In genomic region chr2:62412081-62412821, GRCm38 (mm10) we compare ENCODE assay signal across 8 mouse cellular contexts. TPM values are rescaled to one million over a fixed set of nuclear protein-coding genes. Genes with fewer than 3 reads are reported as not detected.
A peak's percentile ranks its signal among the peaks of the same experiment; 100 is the strongest.
DNase-seq lines count a peak whose midpoint lies in the region; ATAC-seq and TF ChIP-seq lines count a peak whose summit lies in the region.

Dpp4 (minus strand) TSS chr2:62412231.

- intact Hi-C loops in heart, postnatal 25 days (cut with DNase I): no loop called here

- no peak for TF ChIP-seq POLR2A in MEL (IDR thresholded peaks at IDR 0.05; ENCODE audit: control insufficient read depth in 1 of 2, insufficient read depth in 1 of 2, low read depth in 1 of 2, low read length in 2 of 2, poor library complexity in 1 of 2)

- no peaks in the 10 kb centered on the region for H3K9me3 ChIP-seq in heart, embryonic 12.5 days (replicated peaks)
- no peaks in the 10 kb centered on the region for H3K9me3 ChIP-seq in MEL (replicated peaks; ENCODE audit: insufficient read depth, low read length)

- H3K79me2 ChIP-seq in MEL (ENCODE audit: control insufficient read depth, insufficient read depth, low read length, poor library complexity): peaks cover 42% of the 10 kb centered on the region

- no peak within 1 kb of the TSS for H3K27ac ChIP-seq in heart, embryonic 12.5 days (ENCODE audit: poor library complexity, severe bottlenecking)
- peak within 1 kb of the TSS; percentile 88 for H3K27ac ChIP-seq in MEL (ENCODE audit: control insufficient read depth, low read depth, low read length)

- H3K27me3 ChIP-seq in heart, embryonic 12.5 days (replicated peaks): peaks cover 4% of the 10 kb centered on the region
- H3K27me3 ChIP-seq in MEL (ENCODE audit: control insufficient read depth in 1 of 2, insufficient read depth in 2 of 2, low read length in 2 of 2): no peaks in the 10 kb centered on the region

- H3K4me1 ChIP-seq in heart, embryonic 12.5 days (replicated peaks): peaks cover 4% of the 10 kb centered on the region; the same call in 1 of the 2 replicates
- H3K4me1 ChIP-seq in MEL (ENCODE audit: control insufficient read depth in 1 of 2, insufficient read depth in 2 of 2, low read length in 2 of 2): peaks cover 16 to 22% of the 10 kb centered on the region in 2 experiments

- WGBS in heart, embryonic 12.5 days: 55% methylated on average over 13 of the region's 13 CpGs

- no peak for TF ChIP-seq RAD21 in MEL (IDR thresholded peaks at IDR 0.05; ENCODE audit: low read depth, low read length)

- peak within 1 kb of the TSS; percentile 54 for H3K4me3 ChIP-seq in heart, embryonic 12.5 days
- H3K4me3 ChIP-seq in MEL (ENCODE audit: control insufficient read depth in 1 of 2, insufficient read depth in 1 of 2, low read depth in 2 of 2, low read length in 2 of 2): peak within 1 kb of the TSS; percentile 93 to 96

- no peak for DNase-seq in heart, postnatal 25 days (ENCODE audit: low spot score)
- DNase-seq in MEL (ENCODE audit: low read depth, low spot score): peak; percentile 80
- DNase-seq in layer of hippocampus, adult 18-20 months (ENCODE audit: low spot score in 2 of 2): no peak
- DNase-seq in left cerebral cortex, adult 18-20 months (ENCODE audit: low spot score in 2 of 2): no peak
- no peak for DNase-seq in thymus, postnatal 36 days

- H3K36me3 ChIP-seq in heart, embryonic 12.5 days: no peaks in the 10 kb centered on the region
- H3K36me3 ChIP-seq in MEL (ENCODE audit: control insufficient read depth in 1 of 2, insufficient read depth in 2 of 2, low read length in 2 of 2): peaks cover 10 to 31% of the 10 kb centered on the region in 2 experiments; a peak in 3 of 4 replicates

- peak within 1 kb of the TSS; percentile 71 for H3K9ac ChIP-seq in heart, embryonic 12.5 days
- H3K9ac ChIP-seq in MEL (ENCODE audit: control insufficient read depth, low read depth, low read length, poor library complexity, severe bottlenecking): peak within 1 kb of the TSS; percentile 96

- no peak for TF ChIP-seq CTCF in MEL (IDR thresholded peaks at IDR 0.05 in 2 of 3, conservative IDR thresholded peaks at IDR 0.05 in 1 of 3; ENCODE audit: control insufficient read depth in 1 of 3, insufficient read depth in 1 of 3, low read depth in 2 of 3, low read length in 3 of 3, poor library complexity in 1 of 3, severe bottlenecking in 1 of 3)

- TF ChIP-seq EP300 in MEL (IDR thresholded peaks at IDR 0.05; ENCODE audit: low read depth in 1 of 2, low read length in 2 of 2): no peak

- H3K4me2 ChIP-seq in heart, embryonic 12.5 days: peak within 1 kb of the TSS; percentile 91

- 0 out of 2 replicates have a peak, but pooled peaks have one; percentile 10 for ATAC-seq in heart, embryonic 12.5 days (ENCODE audit: insufficient number of reproducible peaks, low FRiP score)
- ATAC-seq in hematopoietic stem cell, adult 5-6 weeks (replicated peaks in 1 of 2; ENCODE audit: insufficient read depth in 1 of 2, low FRiP score in 2 of 2, low TSS enrichment in 1 of 2, low read depth in 1 of 2, poor library complexity in 2 of 2, severe bottlenecking in 2 of 2): peak; percentile 9 to 21; a peak in 2 of 4 replicates
- peak; percentile 32; the same call in 1 of the 2 replicates for ATAC-seq in megakaryocyte progenitor cell, adult 5-6 weeks (replicated peaks; ENCODE audit: poor library complexity)

TF ChIP-seq in MEL, 35 proteins besides CTCF, POLR2A, EP300 and RAD21:
- TF ChIP-seq KAT2A (conservative IDR thresholded peaks at IDR 0.05; ENCODE audit: low read depth, low read length) (no peak), NRF1 (IDR thresholded peaks at IDR 0.05; ENCODE audit: insufficient read depth, low read depth, low read length, poor library complexity, severe bottlenecking) (peak; percentile 68), NELFE (IDR thresholded peaks at IDR 0.05; ENCODE audit: low read depth, low read length) (peak; percentile 48), TCF12 (IDR thresholded peaks at IDR 0.05; ENCODE audit: low read depth, low read length) (peak; percentile 36; the same call in 1 of the 2 replicates), MAX (IDR thresholded peaks at IDR 0.05; ENCODE audit: low read length) (peak; percentile 68; the same call in 1 of the 2 replicates), CHD1 (IDR thresholded peaks at IDR 0.05; ENCODE audit: low read depth, low read length) (no peak), MAFK (IDR thresholded peaks at IDR 0.05; ENCODE audit: borderline replicate concordance, low read depth, low read length) (no peak), MYC (IDR thresholded peaks at IDR 0.05; ENCODE audit: low read depth, low read length) (peak; percentile 83; the same call in 1 of the 2 replicates), ZKSCAN1 (IDR thresholded peaks at IDR 0.05; ENCODE audit: low read depth, low read length) (no peak), USF1 (IDR thresholded peaks at IDR 0.05; ENCODE audit: low read depth, low read length) (no peak), ETS1 (IDR thresholded peaks at IDR 0.05; ENCODE audit: low read depth, low read length) (0 out of 2 replicates have a peak, but pooled peaks have one; percentile 27)

RNA-seq across cellular contexts. Expression of gene Dpp4, which starts in this region (rescaled TPM):
- 19.9 and 20.6 TPM in 2 replicates for polyA plus RNA-seq in heart, embryonic 12.5 days (2016; fragmentation: Nextera tagmentation; extraction: Ambion mirVana)
- total RNA-seq in heart, postnatal 25 days (2021): 1 to 10 TPM; 4.6 to 6.8 TPM
- 40.4 and 46.7 TPM in 2 replicates for total RNA-seq in MEL (2012; rRNA removed)
- polyA plus RNA-seq in MEL (2012; ENCODE audit: insufficient read depth in 1 of 2, insufficient read length in 2 of 2, low read depth in 1 of 2, low replicate concordance in 2 of 2, missing spikeins in 1 of 2): 10 to 100 TPM; 64.1 to 99.1 TPM
- 31.4 and 39.2 TPM in 2 replicates for total RNA-seq in hematopoietic stem cell, adult 5-6 weeks (2017)
- 9.8 and 10.0 TPM in 2 replicates for total RNA-seq in megakaryocyte progenitor cell, adult 5-6 weeks (2015)
- total RNA-seq in megakaryocyte progenitor cell, adult 5-6 weeks (2017): 13.8 and 16.4 TPM in 2 replicates
- total RNA-seq in layer of hippocampus, adult 18-20 months (2021): 1 to 10 TPM in 1 of 2 experiments, under 1 TPM in 1; 0.58 to 1.4 TPM
- total RNA-seq in left cerebral cortex, adult 18-20 months (2021): 1 to 10 TPM; 2.0 to 3.5 TPM
